Mouse (Mus musculus) embryonic facial prominence, embryonic 10.5 days (tissue): ENCODE data around the gene C9orf72. TPM values are rescaled to one million over a fixed set of nuclear protein-coding genes. Genes with fewer than 3 reads are reported as not detected.

Experiments
- DNase-seq: peaks from one replicate; pipeline ENCODE4 v3.0.0-alpha.2; 2017; ENCODE audit warnings: low spot score
- H3K27ac ChIP-seq: fragments of 300-500 bp; sonication (generic); replicated peaks from 2 replicates; pipeline ENCODE4 v1.5.1; 2016; ENCODE audit warnings: mild to moderate bottlenecking
- H3K27me3 ChIP-seq: fragments of 300-500 bp; sonication (generic); replicated peaks from 2 replicates; pipeline ENCODE4 v1.6.1; 2016; ENCODE audit warnings: low read depth, mild to moderate bottlenecking; ENCODE audit not compliant: poor library complexity, severe bottlenecking
- H3K36me3 ChIP-seq: fragments of 300-500 bp; sonication (generic); replicated peaks from 2 replicates; pipeline ENCODE4 v1.6.1; 2016; ENCODE audit warnings: mild to moderate bottlenecking, moderate library complexity
- H3K4me1 ChIP-seq: fragments of 300-500 bp; sonication (generic); 2 replicates; pipeline ENCODE4 v1.6.1; 2016
- H3K4me3 ChIP-seq: fragments of 300-500 bp; sonication (generic); 2 replicates; pipeline ENCODE4 v1.5.1; 2016; ENCODE audit warnings: mild to moderate bottlenecking, moderate library complexity
- H3K9me3 ChIP-seq: fragments of 300-500 bp; sonication (generic); 2 replicates; pipeline ENCODE4 v1.6.1; 2016; ENCODE audit warnings: mild to moderate bottlenecking
- WGBS: fragments of 180-500 bp; shearing (Covaris S2); methylation state at CpG from one replicate; pipeline ENCODE4 v1.1.7; 2016; 5-methylcytosine and 5-hydroxymethylcytosine counted together
- polyA plus RNA-seq: library from polyadenylated mRNA; unstranded; fragments of >200 nt; fragmentation: Nextera tagmentation; extraction: Ambion mirVana; gene quantifications from 2 replicates; pipeline ENCODE4 v1.2.1, GENCODE M21; 2016

Gene C9orf72
- polyA plus RNA-seq, 1 experiment from 2014 or later, result 15.9 TPM

GRCm38 (mm10) chr4:35148326-35148725 lies 77.6 kb downstream of the C9orf72 start:
- Histone ChIP-seq H3K27ac (no peak overlapping the region), H3K36me3 (no peaks in the 10 kb centered on the region), H3K4me1 (peaks cover 6% of the 10 kb centered on the region), H3K9me3 (no peaks in the 10 kb centered on the region), H3K27me3 (no peaks in the 10 kb centered on the region), H3K4me3 (no peak overlapping the region)
- WGBS, result 90% methylated on average over 4 of the region's 4 CpGs
- no peak for DNase-seq

- WGBS, result 92% methylated on average over 5 of the region's 5 CpGs
- Histone ChIP-seq H3K4me1 (peaks cover 7% of the 10 kb centered on the region), H3K27me3 (no peaks in the 10 kb centered on the region), H3K27ac (no peak overlapping the region), H3K9me3 (no peaks in the 10 kb centered on the region), H3K36me3 (no peaks in the 10 kb centered on the region), H3K4me3 (no peak overlapping the region)
- DNase-seq, result no peak
These were observed 79.4 kb downstream of the C9orf72 start for GRCm38 (mm10) chr4:35146597-35146996.

- Histone ChIP-seq H3K4me1 (peaks cover 7% of the 10 kb centered on the region), H3K36me3 (no peaks in the 10 kb centered on the region), H3K27me3 (no peaks in the 10 kb centered on the region), H3K4me3 (no peak overlapping the region), H3K27ac (no peak overlapping the region), H3K9me3 (no peaks in the 10 kb centered on the region)
- WGBS, result 91% methylated on average over 10 of the region's 10 CpGs
- no peak for DNase-seq
These were observed 80.2 kb downstream of the C9orf72 start for GRCm38 (mm10) chr4:35145726-35146125.

- no peak for DNase-seq
- no peaks in the 10 kb centered on the region for H3K36me3 ChIP-seq
- no peak overlapping the region for H3K4me3 ChIP-seq
- no peaks in the 10 kb centered on the region for H3K9me3 ChIP-seq
- H3K27ac ChIP-seq, result no peak overlapping the region
- H3K4me1 ChIP-seq, result peaks cover 7% of the 10 kb centered on the region
- no peaks in the 10 kb centered on the region for H3K27me3 ChIP-seq
- WGBS, result 69% methylated on average over 12 of the region's 12 CpGs
These were observed 82.4 kb downstream of the C9orf72 start for GRCm38 (mm10) chr4:35143472-35144102.

Other genes starting within 250 kb of the C9orf72 start
- gene Ifnk, start 74.1 kb downstream of the C9orf72 start, polyA plus RNA-seq, result 0.45 TPM in 2 replicates
- 14.0 and 15.4 TPM in 2 replicates for gene Mob3b, start 68.7 kb downstream of the C9orf72 start, polyA plus RNA-seq